Mouse (Mus musculus) bone marrow macrophage, adult 2 months (primary cell): Measurements from ENCODE around the gene Lhfpl2.

Source experiments
- CTCF ChIP-seq: IDR thresholded peaks from 2 replicates; pipeline ENCODE4 v1.5.1; 2012; ENCODE audit warnings: low read depth, mild to moderate bottlenecking, low read length, moderate library complexity
- POLR2A ChIP-seq: IDR thresholded peaks from 2 replicates; pipeline ENCODE4 v1.6.1; 2012; ENCODE audit warnings: mild to moderate bottlenecking, low read depth, low read length, borderline replicate concordance

DNA sequence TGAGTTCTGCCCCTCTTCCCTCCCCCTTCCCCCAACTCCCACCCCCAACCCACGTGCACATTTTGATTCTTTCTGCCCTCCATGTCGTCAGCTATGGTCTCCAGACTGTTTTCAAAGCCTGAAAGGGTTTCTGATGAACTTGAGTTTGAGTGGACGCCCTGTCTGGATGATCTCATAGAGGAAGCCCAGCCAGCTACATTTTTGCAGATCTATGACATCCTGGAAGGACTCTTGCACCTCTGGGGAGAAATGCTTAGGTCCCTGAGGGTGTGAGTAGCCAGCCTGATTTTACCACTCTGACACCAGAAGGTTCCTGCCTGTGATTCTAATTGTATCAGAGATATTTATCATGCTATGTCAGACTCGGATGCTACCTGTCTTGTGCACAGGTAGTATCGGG is 91.4 kb downstream of the Lhfpl2 start:
- no peak for TF ChIP-seq POLR2A
- no peak for TF ChIP-seq CTCF
